Mouse (Mus musculus): Measurements from ENCODE around the gene Zfp217.

GRCm38 (mm10) chr2:170148828-170149227 is 925 bp upstream of the Zfp217 start:
- TF ChIP-seq KAT2A (IDR thresholded peaks at IDR 0.05; ENCODE audit: insufficient replicate concordance, low read length) (no peak), USF1 (IDR thresholded peaks at IDR 0.05; ENCODE audit: low read depth, low read length) (no peak), ZMIZ1 (IDR thresholded peaks at IDR 0.05; ENCODE audit: low read depth, low read length) (no peak), UBTF (IDR thresholded peaks at IDR 0.05; ENCODE audit: low read depth, low read length) (no peak), CTCF (conservative IDR thresholded peaks at IDR 0.05 in 1 of 2, IDR thresholded peaks at IDR 0.05 in 1 of 2; ENCODE audit: low read depth in 2 of 2, low read length in 2 of 2) (no peak), POLR2A (IDR thresholded peaks at IDR 0.05; ENCODE audit: low read depth, low read length) (no peak), MAX (IDR thresholded peaks at IDR 0.05; ENCODE audit: low read length) (no peak), SIN3A (IDR thresholded peaks at IDR 0.05; ENCODE audit: low read length) (no peak), EP300 (IDR thresholded peaks at IDR 0.05; ENCODE audit: low read length) (no peak), USF2 (conservative IDR thresholded peaks at IDR 0.05; ENCODE audit: low read depth, low read length) (no peak), E2F4 (IDR thresholded peaks at IDR 0.05; ENCODE audit: insufficient replicate concordance, low read depth, low read length) (no peak), NELFE (IDR thresholded peaks at IDR 0.05; ENCODE audit: low read depth, low read length) (no peak), ZKSCAN1 (IDR thresholded peaks at IDR 0.05; ENCODE audit: borderline replicate concordance, low read depth, low read length) (no peak), ELF1 (IDR thresholded peaks at IDR 0.05; ENCODE audit: low read depth, low read length) (no peak)

Measured in CH12.LX (cell line).